Mouse (Mus musculus) kidney, embryonic 14.5 days (tissue): ENCODE data around the gene Paf1. TPM values are rescaled to one million over a fixed set of nuclear protein-coding genes. Genes with fewer than 3 reads are reported as not detected.

Source experiments
- ATAC-seq: fragments of 200-750 bp; cut with Nextera tagmentation; 2 replicates; pipeline ENCODE4 v1.8.0; 2017; ENCODE audit warnings: moderate number of reproducible peaks, mild to moderate bottlenecking, moderate TSS enrichment, moderate library complexity; ENCODE audit not compliant: low FRiP score, low TSS enrichment
- H3K27ac ChIP-seq: fragments of 300-500 bp; sonication (generic); 2 replicates; pipeline ENCODE4 v1.5.1; 2014; ENCODE audit warnings: low read depth, mild to moderate bottlenecking, low read length, moderate library complexity, mixed read lengths
- H3K27me3 ChIP-seq: fragments of 300-500 bp; sonication (generic); 2 replicates; pipeline ENCODE4 v1.6.1; 2014; ENCODE audit warnings: mild to moderate bottlenecking, low read length; ENCODE audit not compliant: control insufficient read depth, insufficient read depth
- H3K36me3 ChIP-seq: fragments of 300-500 bp; sonication (generic); 2 replicates; pipeline ENCODE4 v1.6.1; 2014; ENCODE audit warnings: low read length, mixed read lengths; ENCODE audit not compliant: control insufficient read depth, insufficient read depth
- H3K4me1 ChIP-seq: fragments of 300-500 bp; sonication (generic); 2 replicates; pipeline ENCODE4 v1.6.1; 2014; ENCODE audit warnings: low read length, mixed read lengths; ENCODE audit not compliant: control insufficient read depth, insufficient read depth
- H3K4me2 ChIP-seq: fragments of 300-500 bp; sonication (generic); replicated peaks from 2 replicates; pipeline ENCODE4 v1.6.1; 2014; ENCODE audit warnings: low read depth, mild to moderate bottlenecking, low read length
- H3K4me3 ChIP-seq: fragments of 300-500 bp; sonication (generic); 2 replicates; pipeline ENCODE4 v1.5.1; 2014; ENCODE audit warnings: mild to moderate bottlenecking, low read length
- H3K9ac ChIP-seq: fragments of 300-500 bp; sonication (generic); 2 replicates; pipeline ENCODE4 v1.6.1; 2014; ENCODE audit warnings: low read depth, mild to moderate bottlenecking, low read length, moderate library complexity
- H3K9me3 ChIP-seq: fragments of 300-500 bp; sonication (generic); 2 replicates; pipeline ENCODE4 v1.6.1; 2016; ENCODE audit warnings: low read length; ENCODE audit not compliant: control insufficient read depth
- WGBS: fragments of 180-500 bp; shearing (Covaris S2); extraction: QIAGEN DNeasy Blood & Tissue Kit; methylation state at CpG from one replicate; pipeline ENCODE4 v1.1.7; 2014; 5-methylcytosine and 5-hydroxymethylcytosine counted together
- polyA plus RNA-seq: library from polyadenylated mRNA; unstranded; fragments of >200 nt; fragmentation: Nextera tagmentation; extraction: Ambion mirVana; gene quantifications from 2 replicates; pipeline ENCODE4 v1.2.1, GENCODE M21; 2014

Gene Paf1
- polyA plus RNA-seq, 1 experiment from 2014 or later = 82.1 TPM

GRCm38 (mm10) chr7:28374647-28375046 lies 18.1 kb upstream of the Paf1 start:
- ATAC-seq = no peak
- Histone ChIP-seq H3K36me3 (peaks cover 15% of the 10 kb centered on the region), H3K9me3 (no peaks in the 10 kb centered on the region), H3K9ac (no peak overlapping the region), H3K4me1 (peaks cover 32% of the 10 kb centered on the region), H3K27ac (peak overlapping the region; percentile 98), H3K4me2 (peak overlapping the region; percentile 77), H3K27me3 (no peaks in the 10 kb centered on the region), H3K4me3 (no peak overlapping the region; the same call in 1 of the 2 replicates)
- 74% methylated on average over 10 of the region's 10 CpGs for WGBS

DNA sequence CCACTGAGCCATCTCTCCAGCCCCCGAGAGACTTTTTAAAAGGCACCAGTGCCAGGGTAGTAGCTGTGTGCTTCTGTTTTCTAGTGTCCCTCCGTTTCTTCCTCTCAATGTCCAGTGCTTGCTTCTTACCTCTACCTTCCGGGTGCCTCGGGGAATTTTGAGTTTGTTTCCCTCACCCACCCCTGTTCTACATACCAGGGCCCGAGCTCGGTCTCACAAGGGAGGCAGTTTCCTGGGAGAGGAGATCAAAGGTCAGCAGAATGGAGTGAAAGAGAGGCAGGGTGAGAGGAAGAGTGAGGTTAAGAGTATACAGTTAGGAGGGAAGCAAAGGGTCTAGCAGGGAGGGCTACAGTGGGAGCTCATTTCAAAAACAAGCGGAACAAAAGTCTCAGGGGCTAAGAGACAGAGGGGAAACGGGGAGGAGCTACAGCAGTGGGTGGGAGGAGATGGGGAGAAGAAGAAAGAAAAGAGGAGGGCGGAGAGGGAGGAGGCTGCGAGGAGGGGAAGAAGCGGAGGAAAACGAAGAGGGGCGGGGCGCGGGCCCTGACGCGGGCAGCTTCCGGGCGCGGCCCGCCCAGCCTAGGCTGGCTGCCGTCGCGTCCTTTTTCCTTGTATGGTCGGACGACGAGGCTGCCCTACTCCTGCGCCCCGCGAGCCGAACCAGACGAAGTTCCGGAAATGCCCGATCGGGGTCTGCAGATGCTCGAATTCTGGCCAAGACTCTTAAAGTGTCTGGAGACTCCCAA lies 17.4 kb upstream of the Paf1 start:
- H3K27ac ChIP-seq = peak overlapping the region; percentile 98
- ATAC-seq = peak; percentile 41

GRCm38 (mm10) chr7:28376011-28376771 lies 16.6 kb upstream of the Paf1 start:
- Histone ChIP-seq H3K36me3 (peaks cover 7% of the 10 kb centered on the region; the same call in 1 of the 2 replicates), H3K9ac (peak overlapping the region; percentile 68), H3K27ac (peak overlapping the region; percentile 98), H3K4me2 (peak overlapping the region; percentile 77), H3K4me3 (peak overlapping the region; percentile 37), H3K9me3 (no peaks in the 10 kb centered on the region), H3K4me1 (peaks cover 28% of the 10 kb centered on the region), H3K27me3 (no peaks in the 10 kb centered on the region)
- WGBS = 2% methylated on average over 30 of the region's 30 CpGs
- ATAC-seq = no peak

More for the DNA sequence above, 17.4 kb upstream of the Paf1 start:
- WGBS = under 1% methylated on average over 36 of the region's 36 CpGs
- Histone ChIP-seq H3K27me3 (no peaks in the 10 kb centered on the region), H3K4me1 (peaks cover 27% of the 10 kb centered on the region), H3K9me3 (no peaks in the 10 kb centered on the region), H3K36me3 (peaks cover 8% of the 10 kb centered on the region; the same call in 1 of the 2 replicates), H3K4me2 (peak overlapping the region; percentile 77), H3K9ac (peak overlapping the region; percentile 68), H3K4me3 (peak overlapping the region; percentile 37)

- Histone ChIP-seq H3K9me3 (no peaks in the 10 kb centered on the region), H3K4me2 (peak overlapping the region; percentile 77), H3K4me3 (peak overlapping the region; percentile 79), H3K36me3 (peaks cover 7% of the 10 kb centered on the region; the same call in 1 of the 2 replicates), H3K9ac (peak overlapping the region; percentile 83), H3K4me1 (peaks cover 39% of the 10 kb centered on the region), H3K27ac (peak overlapping the region; percentile 96), H3K27me3 (no peaks in the 10 kb centered on the region)
- 59% methylated on average over 18 of the region's 18 CpGs for WGBS
- ATAC-seq = no peak
Observed at GRCm38 (mm10) chr7:28377190-28378065, 15.3 kb upstream of the Paf1 start.

DNA sequence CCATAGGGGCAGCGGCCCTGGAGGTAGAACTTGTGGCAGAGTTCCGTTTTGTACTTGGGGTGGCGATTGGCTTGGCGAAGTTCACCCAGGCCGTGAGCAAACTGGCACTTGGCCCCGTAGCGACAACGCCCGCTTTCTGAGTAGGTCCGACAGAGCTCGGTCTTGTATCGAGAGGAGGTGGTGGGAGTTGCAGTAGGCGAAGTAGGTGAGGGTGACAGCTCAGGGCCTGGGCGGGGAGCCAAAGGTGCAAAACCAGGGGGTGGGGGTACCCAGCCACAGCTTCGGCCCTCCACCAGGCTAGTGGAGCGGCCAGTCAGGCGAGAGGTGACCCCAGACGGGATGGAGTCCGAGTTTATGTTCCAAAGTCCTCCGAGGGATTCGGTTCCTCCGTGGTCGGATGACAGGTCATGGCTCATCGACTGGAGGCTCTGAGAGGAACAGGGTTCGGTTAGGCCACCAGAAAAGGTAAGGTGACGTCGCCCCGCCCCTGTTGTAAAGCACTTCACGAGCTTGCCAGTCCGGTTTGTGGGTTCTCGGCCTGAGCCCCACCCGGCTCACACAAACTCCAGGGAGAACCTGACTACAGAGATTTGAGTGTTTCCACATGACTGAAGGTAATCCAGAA lies 14.6 kb upstream of the Paf1 start:
- peak overlapping the region; percentile 77 for H3K4me2 ChIP-seq
- H3K36me3 ChIP-seq = peaks cover 7% of the 10 kb centered on the region; the same call in 1 of the 2 replicates
- peak overlapping the region; percentile 83 for H3K9ac ChIP-seq
- WGBS = 13% methylated on average over 32 of the region's 32 CpGs
- H3K9me3 ChIP-seq = no peaks in the 10 kb centered on the region
- no peaks in the 10 kb centered on the region for H3K27me3 ChIP-seq
- H3K4me1 ChIP-seq = peaks cover 46% of the 10 kb centered on the region
- H3K4me3 ChIP-seq = peak overlapping the region; percentile 79
- ATAC-seq = no peak
- peak overlapping the region; percentile 96 for H3K27ac ChIP-seq

DNA sequence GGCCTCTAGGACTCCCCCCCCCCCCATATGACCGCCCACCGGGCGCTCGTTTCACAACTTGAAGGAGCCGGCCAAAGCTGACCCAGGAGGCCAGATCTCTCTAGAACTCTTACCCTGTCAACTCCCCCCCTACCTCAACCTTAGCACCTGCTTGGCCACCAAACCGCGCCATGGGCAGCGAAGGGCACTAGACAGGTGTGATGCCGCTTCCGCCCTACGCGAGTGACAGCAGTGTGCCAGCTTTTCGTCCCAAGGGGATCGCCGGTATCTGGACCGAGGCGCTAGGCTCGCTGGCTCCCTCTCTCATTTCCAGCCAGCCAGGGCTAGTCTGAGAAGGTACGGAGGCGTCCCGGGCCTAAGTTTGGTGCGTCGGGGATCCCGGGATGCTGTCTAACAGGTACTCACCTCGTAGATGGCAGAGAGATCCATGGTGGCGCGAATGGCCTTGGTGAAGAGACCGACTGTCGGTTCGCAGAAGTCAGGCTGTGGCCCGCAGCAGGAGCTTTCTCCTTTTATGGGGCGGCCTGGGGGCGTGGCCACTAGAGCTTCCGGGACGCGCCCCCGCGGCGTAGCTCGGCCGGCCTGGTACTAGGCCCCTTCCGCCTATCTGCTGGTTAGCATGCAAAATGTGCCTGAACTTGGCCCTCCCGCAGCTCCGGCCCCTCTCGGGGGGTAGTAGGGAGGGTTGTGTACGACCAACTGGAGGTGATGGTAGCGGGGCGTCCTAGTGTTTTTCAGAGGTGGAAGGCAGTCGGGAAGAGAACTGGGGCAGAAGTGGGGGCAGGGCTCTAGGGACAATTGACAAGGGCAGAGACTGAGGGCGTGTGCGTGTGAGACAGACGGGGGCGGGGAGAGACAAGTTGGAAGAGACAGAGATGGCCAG lies 13.7 kb upstream of the Paf1 start:
- Histone ChIP-seq H3K4me1 (peaks cover 49% of the 10 kb centered on the region), H3K9ac (peak overlapping the region; percentile 83), H3K4me3 (peak overlapping the region; percentile 79), H3K27ac (peak overlapping the region; percentile 96), H3K9me3 (no peaks in the 10 kb centered on the region), H3K36me3 (peaks cover 7% of the 10 kb centered on the region; the same call in 1 of the 2 replicates), H3K27me3 (no peaks in the 10 kb centered on the region), H3K4me2 (peak overlapping the region; percentile 77)
- peak; percentile 38 for ATAC-seq
- WGBS = under 1% methylated on average over 53 of the region's 53 CpGs

- H3K4me3 ChIP-seq = peak within 1 kb of the TSS; percentile 79
- peaks cover 7% of the 10 kb centered on the region; the same call in 1 of the 2 replicates for H3K36me3 ChIP-seq
- H3K27me3 ChIP-seq = no peaks in the 10 kb centered on the region
- peak within 1 kb of the TSS; percentile 83 for H3K9ac ChIP-seq
- no peak for ATAC-seq
- H3K27ac ChIP-seq = peak within 1 kb of the TSS; percentile 99
- no peaks in the 10 kb centered on the region for H3K9me3 ChIP-seq
- H3K4me2 ChIP-seq = peak within 1 kb of the TSS; percentile 77
- 52% methylated on average over 17 of the region's 17 CpGs for WGBS
- peaks cover 49% of the 10 kb centered on the region for H3K4me1 ChIP-seq
Observed at GRCm38 (mm10) chr7:28380237-28381016, 12.3 kb upstream of the Paf1 start, which contains the start of gene Zfp36. Gene Zfp36 (minus strand): TSS chr7:28380253.
